Mouse (Mus musculus): ENCODE measurements around the gene Ank.

DNA sequence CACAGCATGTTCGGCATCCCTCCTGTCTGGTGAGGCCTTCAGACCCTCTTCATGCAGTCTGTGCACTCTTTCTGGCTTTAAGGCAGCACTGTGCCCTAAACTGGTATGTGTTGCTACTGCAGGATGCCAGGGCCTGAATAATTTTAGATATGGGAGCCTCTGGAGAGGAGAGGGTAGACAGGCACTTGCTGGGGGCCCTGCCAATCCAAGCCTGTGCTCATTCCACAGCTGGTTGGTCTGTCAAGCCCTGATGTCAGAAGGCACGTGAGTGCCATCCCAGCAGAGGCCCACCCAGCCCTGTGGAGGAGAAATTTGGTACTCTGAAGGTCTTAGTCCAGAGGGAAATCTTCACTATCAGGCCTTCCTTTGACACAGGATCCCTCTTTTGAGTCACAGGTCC is 114.3 kb downstream of the Ank start:
- TF ChIP-seq ZKSCAN1 (IDR thresholded peaks at IDR 0.05; ENCODE audit: low read depth, low read length) = no peak
- TF ChIP-seq POLR2A (IDR thresholded peaks at IDR 0.05; ENCODE audit: control insufficient read depth in 1 of 2, insufficient read depth in 1 of 2, low read depth in 1 of 2, low read length in 2 of 2, poor library complexity in 1 of 2) = no peak
- no peak for TF ChIP-seq CTCF (IDR thresholded peaks at IDR 0.05 in 2 of 3, conservative IDR thresholded peaks at IDR 0.05 in 1 of 3; ENCODE audit: control insufficient read depth in 1 of 3, insufficient read depth in 1 of 3, low read depth in 2 of 3, low read length in 3 of 3, poor library complexity in 1 of 3, severe bottlenecking in 1 of 3)

Measured in MEL (cell line).